Mouse (Mus musculus) forebrain, embryonic 11.5 days (tissue): ENCODE measurements around the gene Mef2a. TPM values are rescaled to one million over a fixed set of nuclear protein-coding genes. Genes with fewer than 3 reads are reported as not detected.
"Not testable (repeated sequence)": the region's sequence is repeated elsewhere in the genome, so short reads cannot be mapped to it uniquely, and the experiment has no call there.

Experiments used
- ATAC-seq: fragments of 200-750 bp; cut with Nextera tagmentation; replicated peaks from 2 replicates; pipeline ENCODE4 v1.8.0; 2017; ENCODE audit warnings: moderate TSS enrichment; ENCODE audit not compliant: low FRiP score
- DNase-seq: peaks from one replicate; pipeline ENCODE4 v3.0.0-alpha.2; 2017; ENCODE audit warnings: low spot score
- H3K27ac ChIP-seq: fragments of 300-500 bp; sonication (generic); 2 replicates; pipeline ENCODE4 v1.5.1; 2014; ENCODE audit warnings: low read depth, low read length
- H3K27me3 ChIP-seq: fragments of 300-500 bp; sonication (generic); 2 replicates; pipeline ENCODE4 v1.6.1; 2014; ENCODE audit warnings: mild to moderate bottlenecking, low read length, mixed read lengths; ENCODE audit not compliant: control insufficient read depth, insufficient read depth
- H3K36me3 ChIP-seq: fragments of 300-500 bp; sonication (generic); 2 replicates; pipeline ENCODE4 v1.6.1; 2014; ENCODE audit warnings: mild to moderate bottlenecking, low read length, moderate library complexity, mixed read lengths; ENCODE audit not compliant: control insufficient read depth, insufficient read depth
- H3K4me1 ChIP-seq: fragments of 300-500 bp; sonication (generic); replicated peaks from 2 replicates; pipeline ENCODE4 v1.6.1; 2014; ENCODE audit warnings: low read length, mixed read lengths; ENCODE audit not compliant: control insufficient read depth, insufficient read depth
- H3K4me2 ChIP-seq: fragments of 300-500 bp; sonication (generic); 2 replicates; pipeline ENCODE4 v1.6.1; 2014; ENCODE audit warnings: low read depth, mild to moderate bottlenecking, low read length, moderate library complexity, mixed read lengths; ENCODE audit not compliant: severe bottlenecking
- H3K4me3 ChIP-seq: fragments of 300-500 bp; sonication (generic); 2 replicates; pipeline ENCODE4 v1.5.1; 2014; ENCODE audit warnings: low read depth, low read length
- H3K9ac ChIP-seq: fragments of 300-500 bp; sonication (generic); 2 replicates; pipeline ENCODE4 v1.6.1; 2014; ENCODE audit warnings: low read length
- H3K9me3 ChIP-seq: fragments of 300-500 bp; sonication (generic); 2 replicates; pipeline ENCODE4 v1.6.1; 2016; ENCODE audit warnings: low read length, mixed read lengths; ENCODE audit not compliant: control insufficient read depth
- WGBS: fragments of 180-500 bp; shearing (Covaris S2); extraction: QIAGEN DNeasy Blood & Tissue Kit; methylation state at CpG from one replicate; pipeline ENCODE4 v1.1.7; 2014; 5-methylcytosine and 5-hydroxymethylcytosine counted together
- polyA plus RNA-seq: library from polyadenylated mRNA; unstranded; fragments of >200 nt; fragmentation: Nextera tagmentation; extraction: Ambion mirVana; gene quantifications from 2 replicates; pipeline ENCODE4 v1.2.1, GENCODE M21; 2014

Gene Mef2a
- polyA plus RNA-seq, 1 experiment from 2014 or later, result 23.6 TPM

GRCm38 (mm10) chr7:67308102-67308501 is 64.6 kb downstream of the Mef2a start:
- Histone ChIP-seq H3K27ac (no peak overlapping the region), H3K4me1 (no peaks in the 10 kb centered on the region), H3K9ac (no peak overlapping the region), H3K36me3 (no peaks in the 10 kb centered on the region), H3K4me3 (no peak overlapping the region), H3K4me2 (no peak overlapping the region), H3K9me3 (no peaks in the 10 kb centered on the region), H3K27me3 (no peaks in the 10 kb centered on the region)
- no peak for ATAC-seq
- DNase-seq, result no peak
- WGBS, result 94% methylated on average over 2 of the region's 2 CpGs

- Histone ChIP-seq H3K4me2 (no peak overlapping the region), H3K4me1 (no peaks in the 10 kb centered on the region), H3K9ac (no peak overlapping the region), H3K4me3 (no peak overlapping the region), H3K36me3 (no peaks in the 10 kb centered on the region), H3K27me3 (no peaks in the 10 kb centered on the region), H3K27ac (no peak overlapping the region), H3K9me3 (no peaks in the 10 kb centered on the region)
- 93% methylated on average over 3 of the region's 3 CpGs for WGBS
- no peak for DNase-seq
- no peak for ATAC-seq
These were observed 65.6 kb downstream of the Mef2a start for GRCm38 (mm10) chr7:67307078-67307477.

- no peaks in the 10 kb centered on the region for H3K27me3 ChIP-seq
- no peak overlapping the region for H3K4me2 ChIP-seq
- no peak overlapping the region for H3K9ac ChIP-seq
- no peak overlapping the region for H3K4me3 ChIP-seq
- no peaks in the 10 kb centered on the region for H3K36me3 ChIP-seq
- no peaks in the 10 kb centered on the region for H3K9me3 ChIP-seq
- WGBS, result 83% methylated on average over 3 of the region's 3 CpGs
- ATAC-seq (no peak), DNase-seq (no peak)
- no peaks in the 10 kb centered on the region for H3K4me1 ChIP-seq
- no peak overlapping the region for H3K27ac ChIP-seq
These were observed 67.7 kb downstream of the Mef2a start for GRCm38 (mm10) chr7:67304937-67305336.

- no peak overlapping the region for H3K4me2 ChIP-seq
- 94% methylated on average over 1 of the region's 1 CpGs for WGBS
- H3K4me3 ChIP-seq, result no peak overlapping the region
- H3K36me3 ChIP-seq, result no peaks in the 10 kb centered on the region
- no peak overlapping the region for H3K9ac ChIP-seq
- ATAC-seq, result no peak
- H3K4me1 ChIP-seq, result no peaks in the 10 kb centered on the region
- H3K27ac ChIP-seq, result no peak overlapping the region
- no peaks in the 10 kb centered on the region for H3K27me3 ChIP-seq
- H3K9me3 ChIP-seq, result no peaks in the 10 kb centered on the region
- DNase-seq, result no peak
These were observed 76.2 kb downstream of the Mef2a start for GRCm38 (mm10) chr7:67296419-67296818.

GRCm38 (mm10) chr7:67291356-67291755 is 81.3 kb downstream of the Mef2a start:
- H3K9ac ChIP-seq, result no peak overlapping the region
- H3K9me3 ChIP-seq, result no peaks in the 10 kb centered on the region
- no peaks in the 10 kb centered on the region for H3K4me1 ChIP-seq
- WGBS, result 95% methylated on average over 1 of the region's 1 CpGs
- H3K4me3 ChIP-seq, result no peak overlapping the region
- no peaks in the 10 kb centered on the region for H3K27me3 ChIP-seq
- H3K27ac ChIP-seq, result no peak overlapping the region
- H3K4me2 ChIP-seq, result no peak overlapping the region
- no peaks in the 10 kb centered on the region for H3K36me3 ChIP-seq
- no peak for DNase-seq
- no peak for ATAC-seq

- Histone ChIP-seq H3K4me1 (no peaks in the 10 kb centered on the region), H3K9me3 (no peaks in the 10 kb centered on the region), H3K27ac (no peak overlapping the region), H3K4me3 (no peak overlapping the region), H3K36me3 (no peaks in the 10 kb centered on the region), H3K4me2 (no peak overlapping the region), H3K27me3 (no peaks in the 10 kb centered on the region), H3K9ac (no peak overlapping the region)
- DNase-seq (no peak), ATAC-seq (no peak)
- 85% methylated on average over 4 of the region's 4 CpGs for WGBS
These were observed 85.2 kb downstream of the Mef2a start for GRCm38 (mm10) chr7:67287456-67287855.

GRCm38 (mm10) chr7:67283581-67283980 is 89.1 kb downstream of the Mef2a start:
- DNase-seq (no peak), ATAC-seq (no peak)
- Histone ChIP-seq H3K9ac (no peak overlapping the region), H3K4me2 (no peak overlapping the region), H3K4me3 (no peak overlapping the region), H3K27me3 (no peaks in the 10 kb centered on the region), H3K27ac (no peak overlapping the region), H3K4me1 (no peaks in the 10 kb centered on the region), H3K36me3 (no peaks in the 10 kb centered on the region), H3K9me3 (no peaks in the 10 kb centered on the region)
- 90% methylated on average over 6 of the region's 6 CpGs for WGBS

- H3K27ac ChIP-seq, H3K4me1 ChIP-seq, H3K27me3 ChIP-seq, ATAC-seq, H3K9ac ChIP-seq, H3K36me3 ChIP-seq, DNase-seq, H3K9me3 ChIP-seq, H3K4me2 ChIP-seq, H3K4me3 ChIP-seq: not testable (repeated sequence)
- 90% methylated on average over 4 of the region's 4 CpGs for WGBS
These were observed 102.2 kb downstream of the Mef2a start for GRCm38 (mm10) chr7:67270447-67270846.

GRCm38 (mm10) chr7:67259828-67260563 is 112.7 kb downstream of the Mef2a start:
- Histone ChIP-seq H3K27me3 (no peaks in the 10 kb centered on the region), H3K4me1 (no peaks in the 10 kb centered on the region), H3K27ac (no peak overlapping the region), H3K9me3 (no peaks in the 10 kb centered on the region), H3K36me3 (no peaks in the 10 kb centered on the region), H3K4me2 (no peak overlapping the region), H3K4me3 (no peak overlapping the region), H3K9ac (no peak overlapping the region)
- DNase-seq (peak; percentile 68), ATAC-seq (no peak)
- WGBS, result 71% methylated on average over 4 of the region's 4 CpGs
